28 mouse cellular contexts compared by ENCODE assay signal in the genomic region with DNA sequence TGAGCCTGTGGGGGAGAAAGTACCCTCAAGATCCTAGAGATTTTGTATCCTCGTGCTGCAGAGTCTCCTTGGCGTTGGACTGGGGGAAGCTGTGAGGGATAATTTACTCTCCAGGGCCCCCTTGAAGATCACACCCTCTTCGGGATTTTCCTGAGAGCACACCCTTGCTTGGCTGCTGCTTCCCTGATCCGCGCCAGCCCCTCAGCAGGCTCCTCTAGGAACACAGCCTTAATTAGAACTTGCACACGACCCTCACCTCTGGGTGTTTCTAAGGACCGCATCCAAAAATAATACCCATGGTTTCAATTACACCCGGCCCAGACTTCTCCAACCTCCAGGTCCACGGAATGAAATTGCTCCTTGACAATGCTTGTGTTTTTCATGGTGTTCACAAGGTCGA.
DNase-seq lines count a peak whose midpoint lies in the region; ATAC-seq lines count a peak whose summit lies in the region.
"Had no signal": no experiment of that assay in that cellular context is flagged by ENCODE, and none has a peak within 500 bp of the region (broad histone marks: within the 10 kb centered on the region; RNA-seq: fewer than 3 reads in every experiment).

No protein-coding gene starts in this region.

- no peak overlapping the region for H3K27ac ChIP-seq in kidney, embryonic 14.5 days (ENCODE audit: low read depth, low read length)
- no peak overlapping the region for H3K27ac ChIP-seq in kidney, embryonic 15.5 days
- H3K27ac ChIP-seq in limb, embryonic 13.5 days = peak overlapping the region; percentile 28; the same call in 1 of the 2 replicates
- H3K27ac ChIP-seq: heart, embryonic 13.5 days; hindbrain, embryonic 12.5 days; liver, embryonic 14.5 days; neural tube, embryonic 12.5 days had no signal

- H3K36me3 ChIP-seq in kidney, embryonic 14.5 days (ENCODE audit: control insufficient read depth, insufficient read depth, low read length) = no peaks in the 10 kb centered on the region
- no peaks in the 10 kb centered on the region for H3K36me3 ChIP-seq in kidney, embryonic 15.5 days
- H3K36me3 ChIP-seq in limb, embryonic 13.5 days = no peaks in the 10 kb centered on the region
- H3K36me3 ChIP-seq: heart, embryonic 13.5 days; hindbrain, embryonic 12.5 days; neural tube, embryonic 12.5 days had no signal

- intact Hi-C loops in gastrocnemius, postnatal 14 days (cut with DNase I; ENCODE audit: low total_unique reads) = no loop called here

- H3K4me1 ChIP-seq in kidney, embryonic 14.5 days (ENCODE audit: control insufficient read depth, insufficient read depth, low read length) = peaks cover 16% of the 10 kb centered on the region
- H3K4me1 ChIP-seq in kidney, embryonic 15.5 days = peaks cover 36% of the 10 kb centered on the region
- H3K4me1 ChIP-seq in limb, embryonic 13.5 days = peaks cover 53% of the 10 kb centered on the region

- ATAC-seq in kidney, embryonic 14.5 days (ENCODE audit: low FRiP score, low TSS enrichment) = peak; percentile 32; the same call in 1 of the 2 replicates
- ATAC-seq in kidney, embryonic 15.5 days (replicated peaks; ENCODE audit: low FRiP score) = no peak
- ATAC-seq in limb, embryonic 13.5 days (ENCODE audit: low FRiP score, low read depth) = peak; percentile 57; the same call in 1 of the 2 replicates
- ATAC-seq: activated CD4-positive, CD25-positive, alpha-beta regulatory T cell, adult 4 months; CD4-positive, CD25-positive, alpha-beta regulatory T cell, adult 4 months; forebrain, embryonic 16.5 days; intestine, embryonic 16.5 days had no signal

- H3K9me3 ChIP-seq in kidney, embryonic 14.5 days (ENCODE audit: control insufficient read depth, low read length) = no peaks in the 10 kb centered on the region
- H3K9me3 ChIP-seq in kidney, embryonic 15.5 days (replicated peaks) = no peaks in the 10 kb centered on the region
- H3K9me3 ChIP-seq in limb, embryonic 13.5 days = no peaks in the 10 kb centered on the region
- H3K9me3 ChIP-seq: heart, embryonic 13.5 days; hindbrain, embryonic 12.5 days; neural tube, embryonic 12.5 days had no signal

- no peak overlapping the region for H3K4me3 ChIP-seq in kidney, embryonic 14.5 days (ENCODE audit: low read length)
- H3K4me3 ChIP-seq in kidney, embryonic 15.5 days (replicated peaks) = no peak overlapping the region
- H3K4me3 ChIP-seq in limb, embryonic 13.5 days = no peak overlapping the region
- H3K4me3 ChIP-seq: heart, embryonic 13.5 days; hindbrain, embryonic 12.5 days; myocyte; neural tube, embryonic 12.5 days had no signal

- H3K27me3 ChIP-seq in kidney, embryonic 14.5 days (ENCODE audit: control insufficient read depth, insufficient read depth, low read length) = no peaks in the 10 kb centered on the region
- no peaks in the 10 kb centered on the region for H3K27me3 ChIP-seq in kidney, embryonic 15.5 days
- peaks cover 6% of the 10 kb centered on the region; the same call in 1 of the 2 replicates for H3K27me3 ChIP-seq in limb, embryonic 13.5 days
- H3K27me3 ChIP-seq: heart, embryonic 13.5 days; hindbrain, embryonic 12.5 days; neural tube, embryonic 12.5 days had no signal

- peak; percentile 10 for DNase-seq in testis, postnatal 14 days (ENCODE audit: low spot score)
- no peak for DNase-seq in testis, postnatal 10 days (ENCODE audit: low spot score)
- DNase-seq in spleen, postnatal 36 days (ENCODE audit: low spot score in 2 of 2) = no peak
- no peak for DNase-seq in gastrocnemius, postnatal 14 days
- DNase-seq: cerebellum, adult 18-20 months; kidney, adult 8-10 months; kidney, postnatal 14 days; layer of hippocampus, adult 9-11 months; liver; lung, adult 2 months; lung, postnatal 14 days; retina, postnatal 1 day; right cerebral cortex, postnatal 14 days; thymus, adult 2 months; thymus, postnatal 4 days had no signal

- no peak overlapping the region for H3K4me2 ChIP-seq in kidney, embryonic 14.5 days (replicated peaks; ENCODE audit: low read depth, low read length)
- H3K4me2 ChIP-seq in kidney, embryonic 15.5 days = no peak overlapping the region
- no peak overlapping the region for H3K4me2 ChIP-seq in limb, embryonic 13.5 days (replicated peaks)
- H3K4me2 ChIP-seq: heart, embryonic 13.5 days; hindbrain, embryonic 12.5 days; midbrain, embryonic 11.5 days; neural tube, embryonic 12.5 days had no signal

- no peak overlapping the region for H3K9ac ChIP-seq in kidney, embryonic 14.5 days (ENCODE audit: low read depth, low read length)
- no peak overlapping the region for H3K9ac ChIP-seq in kidney, embryonic 15.5 days
- no peak overlapping the region for H3K9ac ChIP-seq in limb, embryonic 13.5 days
- H3K9ac ChIP-seq: heart, embryonic 13.5 days; hindbrain, embryonic 12.5 days; liver, embryonic 14.5 days; neural tube, embryonic 12.5 days had no signal

- 36% methylated on average over 10 of the region's 10 CpGs for WGBS in kidney, embryonic 14.5 days
- WGBS in kidney, embryonic 15.5 days = 42% methylated on average over 10 of the region's 10 CpGs
- 33% methylated on average over 10 of the region's 10 CpGs for WGBS in limb, embryonic 13.5 days
